Mouse (Mus musculus): Measurements from ENCODE around the gene Grk1. TPM values are rescaled to one million over a fixed set of nuclear protein-coding genes. Genes with fewer than 3 reads are reported as not detected.

Grk1 gene
- not detected for total RNA-seq (2021)
- long read RNA-seq, experiment 1 = 0 reads
- long read RNA-seq, experiment 2 = 0 reads

DNA sequence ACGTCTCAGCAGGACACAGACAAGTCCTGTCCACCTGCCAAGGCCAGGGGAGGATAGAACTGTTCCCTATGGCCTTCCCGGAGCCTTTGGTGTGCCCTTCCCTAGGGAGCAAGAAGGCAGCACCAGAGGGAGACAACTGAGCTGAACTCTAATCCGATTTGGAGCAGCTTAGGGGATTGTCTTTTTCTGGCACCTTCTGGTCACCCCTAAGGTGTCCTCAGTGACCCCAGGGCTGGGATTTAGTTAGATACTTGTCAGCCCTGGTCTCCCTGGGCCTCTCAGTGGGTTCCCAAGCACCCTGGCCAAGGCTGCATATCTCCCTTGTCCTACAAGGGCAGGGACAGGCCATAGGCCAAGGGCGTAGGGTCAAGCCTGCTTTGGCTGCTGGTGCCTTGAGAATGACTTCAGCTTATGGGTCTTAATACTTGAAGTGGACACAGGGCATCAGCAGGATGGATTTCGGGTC lies at the start of gene Grk1:
TSS of gene Grk1 (plus strand) at position 416 of the 466 bp plus-strand sequence.
- no peak for DNase-seq (ENCODE audit: low spot score in 2 of 2)

DNA sequence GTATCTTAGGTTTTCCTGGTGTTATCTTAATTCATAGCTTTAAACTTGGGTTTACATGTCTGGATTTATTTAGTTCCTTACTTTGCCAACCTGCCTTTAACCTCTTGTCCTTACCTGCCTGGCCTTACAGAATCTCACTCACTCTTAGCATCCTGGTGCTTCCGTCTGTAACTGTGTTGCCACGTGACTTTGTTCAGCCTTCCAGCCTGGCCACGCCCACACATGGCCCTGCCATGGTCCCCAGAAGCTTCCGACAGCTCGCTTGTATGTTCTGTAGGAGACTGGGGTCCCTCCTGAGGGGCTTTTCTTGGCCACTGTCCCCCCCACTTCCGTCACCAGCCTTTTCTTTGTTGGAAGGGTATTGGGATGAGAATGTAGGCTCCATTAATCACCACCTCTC lies 48.7 kb upstream of the Grk1 start:
- no peak for DNase-seq (ENCODE audit: low spot score in 2 of 2)

DNA sequence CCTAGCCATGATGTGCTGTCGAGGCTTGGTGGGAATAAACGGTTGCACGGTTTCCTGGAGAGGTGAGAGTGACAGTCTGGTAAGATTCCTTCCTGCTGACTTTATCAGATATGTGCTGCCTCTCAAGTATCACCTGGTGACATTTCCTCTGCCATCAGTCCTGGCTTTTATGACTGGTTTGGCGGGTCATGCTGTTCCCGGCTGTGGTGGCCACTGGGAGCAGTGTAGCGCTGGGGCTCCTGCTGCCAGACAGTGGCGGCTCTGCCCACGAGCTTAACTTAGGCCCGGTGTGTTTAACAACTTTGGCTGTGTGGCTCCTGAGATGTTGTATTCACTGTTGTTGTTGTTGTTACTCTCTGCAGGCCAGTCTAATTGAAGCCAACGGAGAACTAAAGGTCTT lies 48.2 kb upstream of the Grk1 start:
- DNase-seq (ENCODE audit: low spot score in 2 of 2) = no peak

DNA sequence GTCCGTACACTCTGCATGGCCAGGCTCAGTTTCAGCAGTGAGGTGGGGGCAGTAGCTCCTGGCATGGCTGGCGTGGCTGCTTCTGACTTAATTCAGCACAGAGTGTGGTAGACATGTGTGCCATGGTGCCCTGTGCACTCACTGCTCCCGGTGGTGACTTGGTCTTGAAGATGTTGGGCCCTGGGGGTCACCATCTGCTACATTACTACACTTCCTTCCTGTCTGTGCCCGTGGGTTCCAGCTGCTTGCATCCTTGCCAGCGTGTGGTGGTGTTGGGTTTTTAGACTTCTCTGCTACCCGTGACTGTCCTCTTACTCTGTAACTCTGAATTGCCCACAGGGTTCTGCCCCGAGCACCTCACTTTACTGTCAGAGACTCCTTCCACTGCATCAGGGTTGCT lies 44.7 kb upstream of the Grk1 start:
- no peak for DNase-seq (ENCODE audit: low spot score in 2 of 2)

DNA sequence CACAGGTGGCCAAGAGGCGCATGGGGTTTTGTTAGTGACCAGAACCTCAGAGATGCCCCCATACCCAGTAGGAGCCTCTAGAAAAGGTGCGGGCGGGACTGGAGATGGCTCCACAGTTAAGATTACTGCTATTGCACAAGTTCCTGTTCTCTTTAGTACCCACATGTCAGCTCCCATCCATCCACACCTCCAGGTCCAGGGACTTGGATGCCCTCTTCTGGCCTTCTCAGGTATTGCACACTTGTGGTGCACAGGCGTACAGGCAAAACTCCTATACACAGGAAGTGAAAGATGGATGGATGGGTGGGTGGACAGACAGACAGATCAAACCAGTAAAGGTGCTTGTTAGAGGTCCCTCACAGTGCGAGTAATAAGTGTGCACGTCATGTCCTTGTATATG lies 43.0 kb upstream of the Grk1 start:
- no peak for DNase-seq (ENCODE audit: low spot score in 2 of 2)

DNA sequence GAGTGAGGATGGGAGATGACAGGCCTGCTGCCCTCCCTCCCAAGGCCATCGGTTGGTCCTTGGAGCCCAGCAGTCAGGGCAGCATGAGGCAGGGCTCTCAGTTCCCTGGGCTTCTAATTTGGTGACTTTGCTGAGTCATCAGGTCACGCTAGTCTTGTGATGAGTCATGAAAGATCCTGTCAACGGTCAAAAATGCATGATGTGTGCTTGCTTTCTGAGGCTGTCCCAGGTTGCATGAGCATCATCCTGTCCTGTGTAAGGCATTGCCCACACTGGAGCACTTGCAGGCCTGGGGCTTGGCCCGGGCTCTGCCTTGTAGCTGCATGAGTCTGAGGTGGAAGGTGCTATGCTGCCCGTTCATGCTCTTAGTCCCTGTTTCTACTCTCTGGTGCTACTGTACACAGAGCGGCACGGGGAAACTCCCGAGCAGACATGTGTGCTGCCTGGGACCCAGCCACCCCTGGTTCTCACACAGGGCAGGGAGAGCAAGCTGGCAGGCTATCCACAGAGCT lies 31.7 kb upstream of the Grk1 start:
- DNase-seq (ENCODE audit: low spot score in 2 of 2) = no peak

DNA sequence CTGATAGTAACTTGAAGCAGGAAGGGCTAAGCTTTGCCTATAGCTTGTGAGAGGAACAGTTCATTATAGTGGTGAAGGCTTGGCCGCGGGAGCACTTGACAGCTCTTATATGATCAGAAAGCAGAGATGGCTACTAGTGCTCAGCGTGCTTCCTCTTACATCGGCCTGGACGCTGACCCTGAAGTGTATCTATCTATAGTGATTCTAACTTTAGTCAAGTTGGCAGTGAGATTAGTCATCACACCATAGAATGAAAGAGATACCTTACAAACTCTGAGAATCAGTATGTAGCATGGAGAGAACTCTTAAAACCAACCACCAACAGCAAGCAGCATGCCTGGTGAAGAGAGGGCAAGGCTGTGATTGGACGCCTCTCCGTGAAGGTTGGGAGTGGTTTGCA lies 23.3 kb upstream of the Grk1 start:
- DNase-seq (ENCODE audit: low spot score in 2 of 2) = no peak

DNA sequence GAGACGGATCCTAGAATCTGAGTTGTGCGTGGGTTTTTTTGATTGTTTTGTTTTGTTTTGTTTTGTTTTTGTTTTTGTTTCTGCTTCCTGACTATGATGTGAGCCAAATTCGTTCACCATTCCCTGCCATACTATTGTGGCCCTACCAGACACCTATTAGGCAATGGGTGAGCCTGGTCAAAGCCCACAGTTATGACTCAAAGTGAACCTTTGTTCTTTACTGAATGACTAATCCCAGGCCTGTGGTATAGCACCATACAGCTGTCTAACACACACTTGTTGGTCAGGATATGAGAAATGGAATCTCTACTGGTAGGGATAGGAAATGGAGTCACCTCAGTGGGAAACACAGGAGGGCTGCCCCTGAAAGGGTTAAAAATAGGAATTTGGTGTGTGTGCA lies 22.3 kb upstream of the Grk1 start:
- DNase-seq (ENCODE audit: low spot score in 2 of 2) = no peak

DNA sequence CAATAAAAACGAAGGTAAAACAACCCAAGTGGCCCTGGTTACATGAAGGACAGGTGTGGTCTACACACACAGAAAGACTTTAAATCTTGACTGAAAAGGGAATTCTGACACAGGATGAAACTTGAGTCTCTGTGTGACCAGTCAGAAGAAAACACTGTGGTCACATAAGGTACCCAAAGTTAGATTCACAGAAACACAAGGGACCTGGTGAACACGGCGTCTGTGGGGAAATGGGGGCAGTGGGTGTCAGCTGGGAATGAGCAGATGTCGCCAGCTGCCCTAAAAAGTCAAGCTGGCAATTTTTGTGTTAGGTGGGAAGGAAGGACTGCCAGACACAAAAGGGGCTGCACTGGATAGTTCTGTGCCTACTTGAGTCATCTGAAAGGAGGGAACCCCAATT lies 21.9 kb upstream of the Grk1 start:
- no peak for DNase-seq (ENCODE audit: low spot score in 2 of 2)

DNA sequence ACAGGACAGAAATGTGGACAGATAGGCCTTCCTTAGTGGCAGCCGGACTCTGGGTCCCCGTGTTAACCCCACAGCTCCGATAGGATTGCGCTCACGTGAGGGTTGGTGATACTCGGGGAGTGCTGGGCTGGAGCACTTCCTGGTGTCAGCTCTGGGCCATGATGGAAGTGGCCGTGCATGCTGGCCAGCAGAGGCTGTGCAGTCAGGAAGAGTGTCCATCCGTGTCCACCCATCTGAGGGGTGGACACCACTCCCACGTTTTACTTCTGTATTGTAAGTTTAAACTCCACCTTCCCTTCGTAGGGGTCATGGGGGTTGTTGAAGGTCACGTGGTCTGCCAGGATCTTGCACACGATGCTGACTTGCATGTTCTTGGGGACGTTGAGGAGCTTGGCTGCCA lies 18.5 kb upstream of the Grk1 start:
- no peak for DNase-seq (ENCODE audit: low spot score in 2 of 2)

DNA sequence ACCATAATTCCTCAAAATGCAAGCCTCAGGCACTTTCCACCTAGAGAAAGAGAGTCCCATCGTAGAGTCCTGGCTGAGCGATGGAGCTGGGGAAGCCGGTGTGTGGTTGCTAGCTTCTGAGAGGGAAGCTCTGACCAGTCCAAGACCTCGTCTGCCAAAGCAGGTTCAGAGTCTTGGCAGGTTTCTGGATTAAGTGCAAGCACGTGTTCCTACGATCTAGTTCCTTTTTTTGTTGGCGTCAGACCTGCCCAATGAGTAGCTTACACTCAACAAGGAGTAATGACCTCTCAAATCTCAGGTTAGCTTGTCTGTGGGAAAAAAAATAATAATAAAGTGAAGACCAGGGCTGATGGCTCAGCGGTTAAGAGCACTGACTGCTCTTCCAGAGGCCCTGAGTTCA lies 17.2 kb upstream of the Grk1 start:
- no peak for DNase-seq (ENCODE audit: low spot score in 2 of 2)

DNA sequence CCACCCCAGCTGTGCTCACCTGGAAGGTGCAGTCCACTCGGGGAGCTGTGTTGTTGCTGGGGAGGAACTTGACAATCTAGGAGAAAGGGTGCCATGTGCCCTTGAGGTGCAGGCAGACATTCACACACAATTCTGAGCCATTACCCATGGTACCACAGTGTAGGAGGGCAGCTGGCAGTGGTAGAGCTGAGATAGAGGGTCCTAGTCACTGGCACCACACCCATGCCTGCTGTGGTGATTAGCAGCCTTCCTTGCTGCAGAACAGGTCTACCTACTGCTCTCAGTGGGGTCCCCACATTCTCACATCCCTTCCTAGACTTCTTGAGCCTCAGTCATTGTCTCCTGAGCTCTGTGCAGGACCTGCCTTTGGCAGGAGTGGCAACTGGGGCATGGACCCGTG lies 16.1 kb upstream of the Grk1 start:
- no peak for DNase-seq (ENCODE audit: low spot score in 2 of 2)

DNA sequence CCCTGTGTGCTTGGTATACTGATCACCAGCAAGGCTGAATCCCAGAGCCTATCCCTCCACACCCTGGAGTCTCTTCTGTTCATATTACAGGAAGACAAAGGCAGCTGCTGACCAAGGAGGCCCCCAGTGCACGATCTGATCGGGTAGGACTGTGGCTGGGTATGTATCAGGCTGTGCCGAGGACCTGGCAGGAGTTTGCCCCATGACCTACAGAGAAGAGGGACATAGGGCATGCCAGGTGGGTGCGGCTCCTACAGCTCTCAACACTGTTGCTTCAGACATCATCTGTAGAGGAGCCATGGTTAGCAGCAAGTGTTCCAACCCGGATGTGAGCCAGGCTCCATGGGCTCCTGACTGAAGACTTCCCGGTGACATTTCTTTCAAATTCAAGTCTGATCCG lies 11.0 kb upstream of the Grk1 start:
- DNase-seq (ENCODE audit: low spot score in 2 of 2) = no peak

DNA sequence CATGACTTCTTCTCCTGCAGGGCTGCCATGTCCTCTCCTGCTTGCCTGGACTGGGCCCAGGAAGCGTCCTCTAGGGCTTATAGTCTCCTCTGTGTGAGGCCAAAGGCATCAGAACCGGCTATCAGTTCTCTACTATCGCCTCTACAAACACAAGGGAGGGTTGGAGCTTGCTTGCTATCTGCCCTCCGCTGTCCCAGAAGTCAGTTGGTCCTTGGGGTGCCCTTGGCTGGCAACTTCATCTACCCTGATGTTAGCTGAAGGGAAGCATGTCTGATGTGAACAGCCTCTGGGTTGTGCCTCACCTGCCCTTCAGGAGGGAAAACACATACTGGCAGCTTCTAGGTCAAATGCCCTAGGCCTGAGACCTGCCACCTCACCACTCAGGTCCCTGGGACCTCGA lies 8.2 kb upstream of the Grk1 start, which contains the start of gene Atp4b:
TSS of gene Atp4b (minus strand) at position 101 of the 400 bp plus-strand sequence.
- DNase-seq (ENCODE audit: low spot score in 2 of 2) = no peak

DNA sequence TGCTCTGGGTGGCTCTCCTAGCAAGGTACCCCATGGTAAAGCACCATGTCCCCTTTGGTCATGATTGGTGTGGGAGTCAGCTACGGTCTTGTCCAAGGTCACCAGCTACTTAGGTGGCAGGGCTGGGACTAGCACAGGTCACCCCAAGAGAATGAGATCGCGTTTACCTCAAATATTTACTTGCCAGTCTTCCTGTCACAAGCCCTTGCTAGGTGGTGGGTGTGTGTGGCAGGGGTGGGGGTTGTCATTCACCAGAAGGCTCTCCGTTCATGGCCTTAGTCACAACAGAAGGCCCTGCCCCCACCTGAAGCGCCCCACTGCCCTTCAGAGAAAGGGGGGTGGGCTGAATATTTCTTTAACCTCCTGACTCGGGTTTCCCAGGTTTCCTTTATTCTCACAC lies 1.4 kb upstream of the Grk1 start:
- DNase-seq (ENCODE audit: low spot score in 2 of 2) = no peak

DNA sequence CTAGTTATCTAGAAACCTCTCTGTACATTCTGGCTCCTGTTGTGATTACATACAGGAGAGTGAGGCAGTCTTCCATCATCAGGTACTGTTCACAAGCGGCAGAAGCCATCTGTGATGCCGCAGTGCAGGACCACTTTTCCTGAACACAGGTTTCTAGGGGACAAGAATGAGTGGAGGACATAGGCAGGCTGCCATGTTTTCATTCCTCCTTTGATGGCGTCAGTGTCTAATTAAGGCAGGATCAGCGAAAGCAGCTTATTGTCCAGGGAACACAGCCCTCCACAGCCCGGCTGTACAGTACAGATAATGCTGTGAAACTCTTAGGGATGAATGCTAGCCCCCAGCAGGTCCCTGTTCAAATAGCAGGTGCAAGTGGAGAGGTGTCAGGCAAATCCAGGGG lies 1.1 kb downstream of the Grk1 start:
- DNase-seq (ENCODE audit: low spot score in 2 of 2) = no peak

DNA sequence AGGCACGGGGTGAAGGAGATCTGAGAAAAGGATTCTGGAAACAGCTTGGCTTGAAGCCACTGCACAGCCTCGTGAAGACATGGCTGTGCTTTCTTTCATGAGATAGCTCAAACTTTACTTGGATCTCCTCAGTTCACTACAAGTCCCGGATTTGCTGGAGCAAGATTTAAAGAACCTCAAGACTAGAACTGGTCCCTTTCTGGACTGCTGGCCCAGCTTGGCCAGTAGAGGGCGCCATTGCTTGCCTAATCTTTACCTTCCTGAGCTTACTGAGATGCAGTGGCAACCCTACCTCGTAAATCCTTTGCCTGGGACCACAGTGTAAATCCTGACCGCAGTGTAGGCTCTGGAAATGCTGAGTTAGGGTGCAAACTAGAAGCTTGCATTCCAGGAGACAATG lies 6.7 kb downstream of the Grk1 start:
- peak; percentile 64 to 73 for DNase-seq (ENCODE audit: low spot score in 2 of 2)

DNA sequence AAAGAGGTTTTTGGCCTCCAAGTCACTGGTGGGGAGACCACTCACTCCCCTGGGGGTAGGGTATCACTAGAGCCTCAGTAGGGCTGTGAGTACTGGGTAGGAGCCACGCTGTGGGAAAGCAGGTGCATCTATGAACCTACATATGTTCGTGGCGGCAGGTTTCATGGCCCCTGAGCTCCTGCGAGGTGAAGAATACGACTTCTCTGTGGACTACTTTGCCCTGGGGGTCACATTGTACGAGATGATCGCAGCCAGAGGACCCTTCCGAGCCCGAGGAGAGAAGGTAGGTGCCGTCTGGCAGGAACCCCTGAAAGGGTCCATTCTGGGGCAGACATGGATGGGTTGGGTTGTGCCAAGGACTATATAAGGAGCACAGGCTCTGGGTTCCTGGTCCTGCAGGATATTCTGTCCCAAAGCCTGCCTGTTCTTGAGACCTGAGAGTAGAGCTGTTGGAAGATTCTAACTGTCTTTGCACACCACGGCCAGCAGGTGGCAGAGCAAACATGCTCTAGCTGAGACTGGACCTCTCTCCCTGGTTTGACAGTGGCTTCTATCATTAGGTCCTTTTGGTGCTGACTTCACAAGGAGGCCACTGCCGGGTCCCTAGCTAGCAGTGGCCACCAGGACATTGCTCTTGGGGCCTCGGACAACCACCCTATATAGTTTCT lies 8.1 kb downstream of the Grk1 start:
- peak; percentile 53 to 67 for DNase-seq (ENCODE audit: low spot score in 2 of 2)

DNA sequence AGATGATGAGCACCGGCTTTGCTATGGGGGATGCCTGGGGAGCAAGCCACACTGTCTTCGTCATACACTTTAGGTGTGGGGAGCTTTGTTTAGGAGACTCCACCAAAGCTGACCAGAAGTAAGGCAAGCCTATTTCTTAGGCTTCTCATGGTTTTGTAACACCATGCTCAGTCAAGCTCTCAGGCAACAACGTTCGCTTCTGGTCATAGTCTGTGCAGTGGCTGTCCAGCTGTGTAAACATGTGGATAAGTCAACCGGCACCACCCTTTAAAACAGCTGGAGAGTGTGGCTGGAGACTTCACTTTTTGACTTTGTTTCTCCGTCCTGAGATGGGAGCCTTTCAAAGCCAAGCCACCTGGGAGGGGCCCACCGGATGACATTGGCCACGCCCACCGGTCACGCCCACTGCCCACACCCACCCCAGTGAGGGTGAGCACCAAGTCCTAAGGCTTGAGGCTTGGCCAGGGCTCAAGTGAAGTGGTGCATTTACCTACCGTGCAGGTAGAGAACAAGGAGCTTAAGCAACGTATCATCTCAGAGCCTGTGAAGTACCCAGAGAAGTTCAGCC lies 9.0 kb downstream of the Grk1 start:
- DNase-seq (ENCODE audit: low spot score in 2 of 2) = no peak

DNA sequence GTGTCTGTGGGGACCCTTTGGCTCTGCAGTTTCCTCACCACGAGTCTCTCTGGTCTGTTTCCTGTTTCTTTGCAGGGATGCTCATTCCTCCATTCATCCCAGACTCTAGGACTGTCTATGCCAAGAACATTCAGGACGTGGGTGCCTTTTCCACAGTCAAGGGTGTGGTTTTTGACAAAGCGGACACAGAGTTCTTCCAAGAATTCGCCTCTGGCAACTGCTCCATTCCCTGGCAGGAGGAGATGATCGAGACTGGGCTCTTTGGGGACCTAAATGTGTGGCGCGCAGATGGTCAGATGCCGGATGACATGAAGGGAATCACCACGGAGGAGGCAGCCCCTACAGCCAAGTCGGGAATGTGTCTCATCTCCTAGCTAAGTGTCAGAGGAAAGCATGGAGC lies 11.0 kb downstream of the Grk1 start:
- peak; percentile 36 to 49 for DNase-seq (ENCODE audit: low spot score in 2 of 2)

DNA sequence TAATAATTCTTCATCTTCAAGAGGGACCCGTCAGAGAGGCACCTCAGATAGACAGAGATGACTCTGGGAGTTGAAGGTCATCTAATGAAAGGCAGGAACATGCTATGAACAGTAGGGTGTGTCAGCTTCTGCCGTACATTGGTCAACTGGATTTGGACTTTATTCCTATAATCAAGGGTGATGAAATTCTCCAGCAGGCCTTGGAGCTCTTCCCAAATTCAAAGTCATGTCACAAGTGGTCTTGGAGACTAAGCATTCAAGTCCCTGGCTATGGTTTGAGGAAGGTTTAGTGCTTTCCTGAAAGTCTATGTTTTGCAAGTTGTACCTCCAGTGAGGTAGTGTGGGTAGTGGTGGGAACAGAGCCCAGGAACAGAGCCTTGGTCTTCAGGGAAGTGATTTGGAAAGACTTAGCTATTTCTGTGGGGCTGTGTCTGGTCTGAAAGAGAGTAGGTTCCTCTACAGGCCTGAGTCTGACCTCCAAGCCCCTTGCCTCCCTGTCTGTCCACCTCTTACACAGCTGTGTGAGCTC lies 14.3 kb downstream of the Grk1 start:
- DNase-seq (ENCODE audit: low spot score in 2 of 2) = no peak

DNA sequence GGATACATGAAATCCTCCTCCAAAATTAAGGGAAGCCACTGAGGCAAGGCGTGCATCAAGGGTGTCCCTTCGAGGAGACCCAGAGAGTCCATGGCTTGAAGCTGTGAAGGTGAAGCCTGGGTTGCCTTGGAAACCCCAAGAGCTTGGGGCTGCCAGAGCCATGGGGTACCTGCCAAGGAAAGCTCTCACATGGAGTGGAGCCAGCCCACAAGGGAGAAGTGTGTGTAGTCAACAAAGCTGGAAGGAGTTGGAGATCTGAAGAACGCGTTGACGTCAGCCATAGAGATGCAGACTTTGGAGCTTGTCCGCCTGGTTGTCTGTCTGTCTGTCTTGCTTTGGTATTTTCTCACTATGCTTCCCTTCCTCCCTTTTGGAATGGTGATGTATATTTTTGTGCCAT lies 16.1 kb downstream of the Grk1 start:
- peak in 1 of 2 experiments; percentile 21 for DNase-seq (ENCODE audit: low spot score in 2 of 2)

DNA sequence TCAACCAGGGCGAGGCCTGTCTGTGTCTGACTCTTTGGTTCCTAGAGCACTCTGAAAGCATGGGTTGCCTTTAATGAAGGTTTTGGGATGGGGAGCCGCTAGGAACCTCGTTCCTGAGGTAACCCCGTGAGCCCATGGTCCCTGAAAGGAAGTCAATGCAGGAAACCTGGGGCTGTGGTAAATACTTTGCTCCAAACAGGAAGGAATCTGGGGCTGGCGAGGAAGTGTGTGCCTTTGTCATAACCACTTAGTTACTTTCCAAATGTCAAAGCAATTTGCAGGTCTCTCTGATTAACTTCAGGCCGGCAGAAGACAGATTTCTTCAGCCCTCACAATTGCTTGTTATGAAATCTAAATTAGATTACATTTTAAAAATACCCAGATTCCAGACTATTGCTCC lies 22.5 kb downstream of the Grk1 start:
- no peak for DNase-seq (ENCODE audit: low spot score in 2 of 2)
